Mouse (Mus musculus): ENCODE data around the gene Lgals12. TPM values are rescaled to one million over a fixed set of nuclear protein-coding genes. Genes with fewer than 3 reads are reported as not detected.

Gene Lgals12
- total RNA-seq, 1 experiment, result 0.45 TPM

DNA sequence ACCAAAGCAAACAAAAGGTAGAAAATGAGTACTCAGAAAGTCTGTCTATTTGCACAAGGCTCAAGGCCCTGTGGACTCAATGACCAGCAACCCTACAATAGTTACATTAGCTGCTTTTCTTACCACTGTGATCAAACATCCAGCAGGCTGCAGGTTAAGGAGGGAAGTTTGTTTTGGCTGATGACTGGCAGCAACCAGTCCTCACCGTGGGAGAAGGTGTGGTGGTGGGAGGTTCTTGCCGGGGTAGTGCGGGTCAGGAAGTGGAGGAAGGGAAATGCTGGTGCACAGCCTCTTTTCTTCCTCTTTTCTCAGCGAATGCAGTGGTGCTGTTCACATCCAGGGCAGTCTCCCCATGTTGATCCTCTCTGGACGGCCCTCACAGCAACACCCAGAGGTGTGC is 26.0 kb downstream of the Lgals12 start:
- Histone ChIP-seq H3K9me3 (ENCODE audit: control insufficient read depth, insufficient read depth, low read depth, low read length) (no peaks in the 10 kb centered on the region), H3K4me3 (ENCODE audit: insufficient read depth in 1 of 2, low read depth in 1 of 2, low read length in 2 of 2, poor library complexity in 1 of 2, severe bottlenecking in 1 of 2) (no peak overlapping the region), H3K4me1 (ENCODE audit: control insufficient read depth in 2 of 2, insufficient read depth in 2 of 2, low read length in 2 of 2, poor library complexity in 1 of 2) (peaks cover 21 to 24% of the 10 kb centered on the region in 2 experiments), H3K36me3 (ENCODE audit: control insufficient read depth, insufficient read depth, low read length, poor library complexity, severe bottlenecking) (no peaks in the 10 kb centered on the region), H3K9ac (ENCODE audit: insufficient read depth, low read depth, low read length, poor library complexity, severe bottlenecking) (no peak overlapping the region; the same call in 1 of the 2 replicates), H3K27ac (ENCODE audit: insufficient read depth, low read depth, low read length, poor library complexity, severe bottlenecking) (no peak overlapping the region)
- 0 out of 2 replicates have a peak, but pooled peaks have one; percentile 42 for TF ChIP-seq HCFC1 (IDR thresholded peaks at IDR 0.05; ENCODE audit: borderline replicate concordance, insufficient read depth, low read length)
- TF ChIP-seq ZC3H11A (IDR thresholded peaks at IDR 0.05; ENCODE audit: borderline replicate concordance, low read depth, low read length), result no peak
- peak; percentile 28 for DNase-seq (ENCODE audit: low read depth, low spot score)
- in situ Hi-C loops (cut with MboI; ENCODE audit: low sequenced_read_pairs in 2 of 2, unreplicated experiment in 2 of 2), result no loop called here

- peaks cover 8 to 11% of the 10 kb centered on the region in 2 experiments; a peak in 3 of 4 replicates for H3K4me1 ChIP-seq (ENCODE audit: control insufficient read depth in 2 of 2, insufficient read depth in 2 of 2, low read length in 2 of 2, poor library complexity in 1 of 2)
- H3K27ac ChIP-seq (ENCODE audit: insufficient read depth, low read depth, low read length, poor library complexity, severe bottlenecking), result no peak overlapping the region
- in situ Hi-C loops (cut with MboI; ENCODE audit: low sequenced_read_pairs in 2 of 2, unreplicated experiment in 2 of 2), result no loop called here
- no peak overlapping the region for H3K4me3 ChIP-seq (ENCODE audit: insufficient read depth in 1 of 2, low read depth in 1 of 2, low read length in 2 of 2, poor library complexity in 1 of 2, severe bottlenecking in 1 of 2)
- TF ChIP-seq ZNF384 (IDR thresholded peaks at IDR 0.05; ENCODE audit: low read depth, low read length) (no peak), MAFK (IDR thresholded peaks at IDR 0.05; ENCODE audit: insufficient read depth, low read depth, low read length) (no peak), ZC3H11A (IDR thresholded peaks at IDR 0.05; ENCODE audit: borderline replicate concordance, low read depth, low read length) (no peak), HCFC1 (IDR thresholded peaks at IDR 0.05; ENCODE audit: borderline replicate concordance, insufficient read depth, low read length) (no peak), CHD2 (IDR thresholded peaks at IDR 0.05; ENCODE audit: low read depth, low read length) (no peak)
- no peak for DNase-seq (ENCODE audit: low read depth, low spot score)
- H3K9ac ChIP-seq (ENCODE audit: insufficient read depth, low read depth, low read length, poor library complexity, severe bottlenecking), result no peak overlapping the region
- H3K9me3 ChIP-seq (ENCODE audit: control insufficient read depth, insufficient read depth, low read depth, low read length), result no peaks in the 10 kb centered on the region
- H3K36me3 ChIP-seq (ENCODE audit: control insufficient read depth, insufficient read depth, low read length, poor library complexity, severe bottlenecking), result no peaks in the 10 kb centered on the region
These were observed 29.3 kb downstream of the Lgals12 start for GRCm38 (mm10) chr19:7577710-7578109.

GRCm38 (mm10) chr19:7576180-7576579 is 30.8 kb downstream of the Lgals12 start:
- Histone ChIP-seq H3K4me3 (ENCODE audit: insufficient read depth in 1 of 2, low read depth in 1 of 2, low read length in 2 of 2, poor library complexity in 1 of 2, severe bottlenecking in 1 of 2) (no peak overlapping the region), H3K27ac (ENCODE audit: insufficient read depth, low read depth, low read length, poor library complexity, severe bottlenecking) (no peak overlapping the region), H3K9ac (ENCODE audit: insufficient read depth, low read depth, low read length, poor library complexity, severe bottlenecking) (no peak overlapping the region), H3K9me3 (ENCODE audit: control insufficient read depth, insufficient read depth, low read depth, low read length) (no peaks in the 10 kb centered on the region), H3K4me1 (ENCODE audit: control insufficient read depth in 2 of 2, insufficient read depth in 2 of 2, low read length in 2 of 2, poor library complexity in 1 of 2) (peaks cover 2 to 5% of the 10 kb centered on the region in 2 experiments; a peak in 3 of 4 replicates), H3K36me3 (ENCODE audit: control insufficient read depth, insufficient read depth, low read length, poor library complexity, severe bottlenecking) (no peaks in the 10 kb centered on the region)
- TF ChIP-seq MAFK (IDR thresholded peaks at IDR 0.05; ENCODE audit: insufficient read depth, low read depth, low read length) (no peak), CHD2 (IDR thresholded peaks at IDR 0.05; ENCODE audit: low read depth, low read length) (no peak), ZC3H11A (IDR thresholded peaks at IDR 0.05; ENCODE audit: borderline replicate concordance, low read depth, low read length) (no peak), ZNF384 (IDR thresholded peaks at IDR 0.05; ENCODE audit: low read depth, low read length) (no peak), HCFC1 (IDR thresholded peaks at IDR 0.05; ENCODE audit: borderline replicate concordance, insufficient read depth, low read length) (no peak)
- in situ Hi-C loops (cut with MboI; ENCODE audit: low sequenced_read_pairs in 2 of 2, unreplicated experiment in 2 of 2), result no loop called here
- no peak for DNase-seq (ENCODE audit: low read depth, low spot score)

DNA sequence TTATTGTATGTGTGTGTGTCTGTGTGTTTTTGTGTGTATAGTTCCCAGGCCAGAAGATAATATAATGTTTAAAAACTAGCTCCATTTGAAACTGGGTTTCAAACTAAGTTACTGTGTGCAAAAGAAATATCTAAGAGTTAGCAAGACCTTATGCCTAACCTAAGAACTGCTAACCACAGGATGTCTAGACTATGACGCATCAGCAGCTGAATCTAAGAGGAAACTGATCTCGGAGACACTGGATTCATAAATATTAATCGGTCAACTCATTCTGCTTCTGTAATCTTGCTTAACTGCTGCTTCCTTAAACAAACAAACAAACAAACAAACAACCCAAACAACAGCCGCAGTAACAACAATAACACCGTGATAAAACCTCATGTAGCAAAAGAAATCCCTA is 37.3 kb downstream of the Lgals12 start:
- no peak for DNase-seq (ENCODE audit: low read depth, low spot score)
- Histone ChIP-seq H3K36me3 (ENCODE audit: control insufficient read depth, insufficient read depth, low read length, poor library complexity, severe bottlenecking) (no peaks in the 10 kb centered on the region), H3K27ac (ENCODE audit: insufficient read depth, low read depth, low read length, poor library complexity, severe bottlenecking) (no peak overlapping the region), H3K9me3 (ENCODE audit: control insufficient read depth, insufficient read depth, low read depth, low read length) (no peaks in the 10 kb centered on the region), H3K4me3 (ENCODE audit: insufficient read depth in 1 of 2, low read depth in 1 of 2, low read length in 2 of 2, poor library complexity in 1 of 2, severe bottlenecking in 1 of 2) (no peak overlapping the region), H3K9ac (ENCODE audit: insufficient read depth, low read depth, low read length, poor library complexity, severe bottlenecking) (no peak overlapping the region), H3K4me1 (ENCODE audit: control insufficient read depth in 2 of 2, insufficient read depth in 2 of 2, low read length in 2 of 2, poor library complexity in 1 of 2) (peaks cover 1 to 2% of the 10 kb centered on the region in 2 experiments; a peak in 2 of 4 replicates)
- in situ Hi-C loops (cut with MboI; ENCODE audit: low sequenced_read_pairs in 2 of 2, unreplicated experiment in 2 of 2), result no loop called here
- no peak for TF ChIP-seq HCFC1 (IDR thresholded peaks at IDR 0.05; ENCODE audit: borderline replicate concordance, insufficient read depth, low read length)
- no peak for TF ChIP-seq ZNF384 (IDR thresholded peaks at IDR 0.05; ENCODE audit: low read depth, low read length)
- TF ChIP-seq CHD2 (IDR thresholded peaks at IDR 0.05; ENCODE audit: low read depth, low read length), result no peak
- TF ChIP-seq MAFK (IDR thresholded peaks at IDR 0.05; ENCODE audit: insufficient read depth, low read depth, low read length), result no peak
- no peak for TF ChIP-seq ZC3H11A (IDR thresholded peaks at IDR 0.05; ENCODE audit: borderline replicate concordance, low read depth, low read length)

DNA sequence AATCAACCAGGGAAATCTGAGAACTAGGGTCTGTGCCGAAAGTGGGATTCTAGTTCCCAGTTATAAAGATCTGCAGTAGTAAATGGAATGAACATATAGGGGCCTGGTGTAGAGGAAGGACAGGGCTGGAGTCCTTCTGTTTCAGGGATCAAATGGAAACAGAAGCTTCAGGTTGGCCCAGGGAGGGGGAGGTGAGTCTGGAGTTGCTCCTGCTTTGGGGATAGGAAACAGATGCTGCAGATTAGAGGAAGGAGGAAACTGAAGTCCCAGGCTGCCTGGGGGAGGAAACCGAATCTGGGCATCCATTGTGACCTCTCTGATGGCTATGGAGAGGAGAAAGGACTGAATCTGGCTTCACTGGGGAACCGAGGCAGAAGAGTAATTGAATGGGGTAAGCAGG is 38.6 kb downstream of the Lgals12 start:
- in situ Hi-C loops (cut with MboI; ENCODE audit: low sequenced_read_pairs in 2 of 2, unreplicated experiment in 2 of 2), result no loop called here
- no peak for TF ChIP-seq ZNF384 (IDR thresholded peaks at IDR 0.05; ENCODE audit: low read depth, low read length)
- no peaks in the 10 kb centered on the region for H3K36me3 ChIP-seq (ENCODE audit: control insufficient read depth, insufficient read depth, low read length, poor library complexity, severe bottlenecking)
- DNase-seq (ENCODE audit: low read depth, low spot score), result no peak
- H3K27ac ChIP-seq (ENCODE audit: insufficient read depth, low read depth, low read length, poor library complexity, severe bottlenecking), result no peak overlapping the region
- no peaks in the 10 kb centered on the region for H3K9me3 ChIP-seq (ENCODE audit: control insufficient read depth, insufficient read depth, low read depth, low read length)
- H3K9ac ChIP-seq (ENCODE audit: insufficient read depth, low read depth, low read length, poor library complexity, severe bottlenecking), result no peak overlapping the region
- no peak overlapping the region for H3K4me3 ChIP-seq (ENCODE audit: insufficient read depth in 1 of 2, low read depth in 1 of 2, low read length in 2 of 2, poor library complexity in 1 of 2, severe bottlenecking in 1 of 2)
- peaks cover 1 to 2% of the 10 kb centered on the region in 2 experiments; a peak in 2 of 4 replicates for H3K4me1 ChIP-seq (ENCODE audit: control insufficient read depth in 2 of 2, insufficient read depth in 2 of 2, low read length in 2 of 2, poor library complexity in 1 of 2)
